Mouse (Mus musculus) midbrain, embryonic 16.5 days (tissue): ENCODE data around the gene Cdca8. TPM values are rescaled to one million over a fixed set of nuclear protein-coding genes. Genes with fewer than 3 reads are reported as not detected.

ENCODE experiments used
- ATAC-seq: fragments of 200-750 bp; cut with Nextera tagmentation; 2 replicates; pipeline ENCODE4 v1.8.0; 2017; ENCODE audit warnings: moderate TSS enrichment
- H3K27ac ChIP-seq: fragments of 300-500 bp; sonication (generic); 2 replicates; pipeline ENCODE4 v1.5.1; 2014; ENCODE audit warnings: mild to moderate bottlenecking, low read length, mixed read lengths
- H3K27me3 ChIP-seq: fragments of 300-500 bp; sonication (generic); 2 replicates; pipeline ENCODE4 v1.6.1; 2014; ENCODE audit warnings: low read depth, low read length, mixed read lengths; ENCODE audit not compliant: control insufficient read depth, insufficient read depth
- H3K36me3 ChIP-seq: fragments of 300-500 bp; sonication (generic); 2 replicates; pipeline ENCODE4 v1.6.1; 2014; ENCODE audit warnings: mild to moderate bottlenecking, low read length, moderate library complexity, mixed read lengths; ENCODE audit not compliant: control insufficient read depth, insufficient read depth
- H3K4me1 ChIP-seq: fragments of 300-500 bp; sonication (generic); 2 replicates; pipeline ENCODE4 v1.6.1; 2014; ENCODE audit warnings: mild to moderate bottlenecking, low read length, mixed read lengths; ENCODE audit not compliant: control insufficient read depth, insufficient read depth
- H3K4me2 ChIP-seq: fragments of 300-500 bp; sonication (generic); 2 replicates; pipeline ENCODE4 v1.6.1; 2014; ENCODE audit warnings: mild to moderate bottlenecking, low read length, mixed read lengths
- H3K4me3 ChIP-seq: fragments of 300-500 bp; sonication (generic); 2 replicates; pipeline ENCODE4 v1.5.1; 2014; ENCODE audit warnings: low read depth, mild to moderate bottlenecking, low read length, moderate library complexity, mixed read lengths
- H3K9ac ChIP-seq: fragments of 300-500 bp; sonication (generic); 2 replicates; pipeline ENCODE4 v1.6.1; 2014; ENCODE audit warnings: low read depth, low read length, mixed read lengths
- H3K9me3 ChIP-seq: fragments of 300-500 bp; sonication (generic); replicated peaks from 2 replicates; pipeline ENCODE4 v1.6.1; 2014; ENCODE audit warnings: mild to moderate bottlenecking, low read length, mixed read lengths; ENCODE audit not compliant: control insufficient read depth, poor library complexity, severe bottlenecking
- WGBS: fragments of 180-500 bp; shearing (Covaris S2); extraction: QIAGEN DNeasy Blood & Tissue Kit; methylation state at CpG from one replicate; pipeline ENCODE4 v1.1.7; 2014; 5-methylcytosine and 5-hydroxymethylcytosine counted together
- polyA plus RNA-seq: library from polyadenylated mRNA; unstranded; fragments of >200 nt; fragmentation: Nextera tagmentation; extraction: Ambion mirVana; gene quantifications from 2 replicates; pipeline ENCODE4 v1.2.1, GENCODE M21; 2015

The Cdca8 gene
- polyA plus RNA-seq, 1 experiment from 2014 or later = 19.7 TPM

GRCm38 (mm10) chr4:124960940-124961339, 21.8 kb upstream of the Cdca8 start:
- no peak overlapping the region for H3K27ac ChIP-seq
- no peaks in the 10 kb centered on the region for H3K36me3 ChIP-seq
- peaks cover 4% of the 10 kb centered on the region; the same call in 1 of the 2 replicates for H3K4me1 ChIP-seq
- H3K27me3 ChIP-seq = no peaks in the 10 kb centered on the region
- 95% methylated on average over 11 of the region's 11 CpGs for WGBS
- H3K4me3 ChIP-seq = no peak overlapping the region
- ATAC-seq = no peak
- no peaks in the 10 kb centered on the region for H3K9me3 ChIP-seq
- no peak overlapping the region for H3K4me2 ChIP-seq
- H3K9ac ChIP-seq = no peak overlapping the region

- Histone ChIP-seq H3K27ac (no peak overlapping the region), H3K9me3 (no peaks in the 10 kb centered on the region), H3K4me3 (no peak overlapping the region), H3K9ac (no peak overlapping the region), H3K36me3 (no peaks in the 10 kb centered on the region), H3K4me2 (no peak overlapping the region), H3K27me3 (no peaks in the 10 kb centered on the region), H3K4me1 (no peaks in the 10 kb centered on the region)
- 72% methylated on average over 11 of the region's 11 CpGs for WGBS
- no peak for ATAC-seq
Measured at GRCm38 (mm10) chr4:124959062-124959461, 20.0 kb upstream of the Cdca8 start.

GRCm38 (mm10) chr4:124957284-124957683, 18.2 kb upstream of the Cdca8 start:
- no peaks in the 10 kb centered on the region for H3K36me3 ChIP-seq
- no peak overlapping the region for H3K9ac ChIP-seq
- H3K4me2 ChIP-seq = no peak overlapping the region
- ATAC-seq = no peak
- no peaks in the 10 kb centered on the region for H3K4me1 ChIP-seq
- 77% methylated on average over 2 of the region's 2 CpGs for whole genome bisulfite sequencing
- no peaks in the 10 kb centered on the region for H3K9me3 ChIP-seq
- no peak overlapping the region for H3K27ac ChIP-seq
- no peaks in the 10 kb centered on the region for H3K27me3 ChIP-seq
- H3K4me3 ChIP-seq = no peak overlapping the region

- Histone ChIP-seq H3K4me3 (no peak overlapping the region), H3K27ac (no peak overlapping the region), H3K36me3 (no peaks in the 10 kb centered on the region), H3K4me1 (no peaks in the 10 kb centered on the region), H3K9me3 (no peaks in the 10 kb centered on the region), H3K4me2 (no peak overlapping the region), H3K27me3 (no peaks in the 10 kb centered on the region), H3K9ac (no peak overlapping the region)
- 80% methylated on average over 4 of the region's 4 CpGs for WGBS
- ATAC-seq = no peak
Measured at GRCm38 (mm10) chr4:124953546-124953945, 14.4 kb upstream of the Cdca8 start.

GRCm38 (mm10) chr4:124951036-124951433, 11.9 kb upstream of the Cdca8 start:
- Histone ChIP-seq H3K36me3 (no peaks in the 10 kb centered on the region), H3K9me3 (no peaks in the 10 kb centered on the region), H3K4me2 (no peak overlapping the region), H3K4me1 (no peaks in the 10 kb centered on the region), H3K27me3 (no peaks in the 10 kb centered on the region), H3K4me3 (no peak overlapping the region), H3K9ac (no peak overlapping the region), H3K27ac (no peak overlapping the region)
- ATAC-seq = no peak
- WGBS = 48% methylated on average over 10 of the region's 10 CpGs

GRCm38 (mm10) chr4:124950181-124951035, 11.3 kb upstream of the Cdca8 start:
- no peaks in the 10 kb centered on the region for H3K4me1 ChIP-seq
- 85% methylated on average over 21 of the region's 21 CpGs for WGBS
- H3K9ac ChIP-seq = no peak overlapping the region
- no peak overlapping the region for H3K27ac ChIP-seq
- H3K4me2 ChIP-seq = no peak overlapping the region
- no peaks in the 10 kb centered on the region for H3K9me3 ChIP-seq
- no peaks in the 10 kb centered on the region for H3K36me3 ChIP-seq
- H3K4me3 ChIP-seq = no peak overlapping the region
- ATAC-seq = no peak
- no peaks in the 10 kb centered on the region for H3K27me3 ChIP-seq

- H3K9ac ChIP-seq = no peak overlapping the region
- H3K4me2 ChIP-seq = no peak overlapping the region
- H3K36me3 ChIP-seq = no peaks in the 10 kb centered on the region
- WGBS = 79% methylated on average over 3 of the region's 3 CpGs
- no peak overlapping the region for H3K4me3 ChIP-seq
- no peaks in the 10 kb centered on the region for H3K9me3 ChIP-seq
- no peak for ATAC-seq
- no peak overlapping the region for H3K27ac ChIP-seq
- H3K27me3 ChIP-seq = no peaks in the 10 kb centered on the region
- no peaks in the 10 kb centered on the region for H3K4me1 ChIP-seq
Measured at GRCm38 (mm10) chr4:124949488-124949887, 10.4 kb upstream of the Cdca8 start.

GRCm38 (mm10) chr4:124944961-124945360, 5.8 kb upstream of the Cdca8 start:
- ATAC-seq = no peak
- H3K4me3 ChIP-seq = no peak overlapping the region
- no peaks in the 10 kb centered on the region for H3K4me1 ChIP-seq
- 52% methylated on average over 2 of the region's 2 CpGs for WGBS
- H3K27ac ChIP-seq = no peak overlapping the region
- H3K36me3 ChIP-seq = 0 out of 2 replicates have a peak, but pooled peaks cover 2% of the 10 kb centered on the region
- H3K9me3 ChIP-seq = no peaks in the 10 kb centered on the region
- no peaks in the 10 kb centered on the region for H3K27me3 ChIP-seq
- H3K9ac ChIP-seq = no peak overlapping the region
- no peak overlapping the region for H3K4me2 ChIP-seq

- Histone ChIP-seq H3K4me3 (no peak overlapping the region), H3K9ac (no peak overlapping the region), H3K9me3 (no peaks in the 10 kb centered on the region), H3K36me3 (0 out of 2 replicates have a peak, but pooled peaks cover 5% of the 10 kb centered on the region), H3K27ac (no peak overlapping the region), H3K4me1 (no peaks in the 10 kb centered on the region), H3K27me3 (no peaks in the 10 kb centered on the region), H3K4me2 (no peak overlapping the region)
- WGBS = 82% methylated on average over 5 of the region's 5 CpGs
- no peak for ATAC-seq
Measured at GRCm38 (mm10) chr4:124943781-124944180, 4.7 kb upstream of the Cdca8 start.
